Mouse (Mus musculus): ENCODE data around the gene Pomgnt1. TPM values are rescaled to one million over a fixed set of nuclear protein-coding genes. Genes with fewer than 3 reads are reported as not detected.

The Pomgnt1 gene
- polyA plus RNA-seq, 1 experiment from 2014 or later = 73.5 TPM

DNA sequence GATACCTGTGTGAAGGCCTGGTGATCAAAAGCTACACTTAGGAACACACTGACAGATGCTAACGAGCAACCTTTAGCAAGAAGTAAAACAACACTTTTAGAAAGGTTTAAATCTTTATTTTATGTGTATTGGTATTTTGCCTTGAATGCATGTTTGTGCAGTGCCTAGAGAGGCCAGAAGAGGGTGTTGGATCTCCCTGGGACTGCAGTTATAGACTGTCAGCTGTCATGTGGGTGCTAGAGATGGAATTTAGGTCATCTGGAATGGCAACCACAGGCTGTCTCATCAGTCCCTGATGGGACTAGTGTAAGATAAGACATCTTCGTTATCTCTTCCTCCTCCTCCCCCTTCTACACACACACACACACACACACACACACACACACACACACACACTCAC, 74.8 kb downstream of the Pomgnt1 start:
- no peak overlapping the region for H3K27ac ChIP-seq (ENCODE audit: low read depth, low read length)
- H3K9me3 ChIP-seq (ENCODE audit: control insufficient read depth, low read length) = no peaks in the 10 kb centered on the region
- H3K4me3 ChIP-seq (ENCODE audit: low read depth, low read length) = no peak overlapping the region
- H3K27me3 ChIP-seq (ENCODE audit: control insufficient read depth, insufficient read depth, low read length) = no peaks in the 10 kb centered on the region
- no peak overlapping the region for H3K4me2 ChIP-seq (ENCODE audit: low read depth, low read length)
- H3K36me3 ChIP-seq (ENCODE audit: control insufficient read depth, insufficient read depth, low read length) = no peaks in the 10 kb centered on the region
- no peaks in the 10 kb centered on the region for H3K4me1 ChIP-seq (ENCODE audit: control insufficient read depth, insufficient read depth, low read length)
- WGBS = 90% methylated on average over 2 of the region's 2 CpGs
- no peak for ATAC-seq (ENCODE audit: low read depth)
- H3K9ac ChIP-seq (replicated peaks; ENCODE audit: low read depth, low read length) = no peak overlapping the region

DNA sequence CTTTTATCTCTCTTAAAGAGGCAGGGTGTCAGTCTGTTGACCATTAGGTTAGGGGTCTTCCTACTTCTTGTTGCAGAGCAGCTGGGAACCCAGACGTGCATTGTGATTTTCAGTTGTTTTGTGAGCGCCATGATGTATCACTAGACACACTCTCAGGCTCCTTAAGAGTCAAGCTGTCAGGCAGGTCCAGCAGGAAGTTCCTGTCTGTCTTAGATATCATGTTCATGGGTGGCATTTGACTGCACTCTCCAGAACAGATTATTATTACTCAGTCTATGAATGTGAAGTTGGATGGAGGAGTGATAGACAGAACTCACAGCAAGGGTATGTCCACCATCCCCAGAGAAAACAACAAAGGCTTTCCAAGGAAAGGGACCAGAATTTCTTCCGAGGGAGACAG, 80.8 kb downstream of the Pomgnt1 start:
- Histone ChIP-seq H3K4me2 (ENCODE audit: low read depth, low read length) (no peak overlapping the region), H3K27me3 (ENCODE audit: control insufficient read depth, insufficient read depth, low read length) (no peaks in the 10 kb centered on the region), H3K4me1 (ENCODE audit: control insufficient read depth, insufficient read depth, low read length) (no peaks in the 10 kb centered on the region), H3K36me3 (ENCODE audit: control insufficient read depth, insufficient read depth, low read length) (no peaks in the 10 kb centered on the region), H3K9me3 (ENCODE audit: control insufficient read depth, low read length) (no peaks in the 10 kb centered on the region), H3K4me3 (ENCODE audit: low read depth, low read length) (no peak overlapping the region), H3K27ac (ENCODE audit: low read depth, low read length) (no peak overlapping the region), H3K9ac (replicated peaks; ENCODE audit: low read depth, low read length) (no peak overlapping the region)
- WGBS = 74% methylated on average over 3 of the region's 3 CpGs
- no peak for ATAC-seq (ENCODE audit: low read depth)

DNA sequence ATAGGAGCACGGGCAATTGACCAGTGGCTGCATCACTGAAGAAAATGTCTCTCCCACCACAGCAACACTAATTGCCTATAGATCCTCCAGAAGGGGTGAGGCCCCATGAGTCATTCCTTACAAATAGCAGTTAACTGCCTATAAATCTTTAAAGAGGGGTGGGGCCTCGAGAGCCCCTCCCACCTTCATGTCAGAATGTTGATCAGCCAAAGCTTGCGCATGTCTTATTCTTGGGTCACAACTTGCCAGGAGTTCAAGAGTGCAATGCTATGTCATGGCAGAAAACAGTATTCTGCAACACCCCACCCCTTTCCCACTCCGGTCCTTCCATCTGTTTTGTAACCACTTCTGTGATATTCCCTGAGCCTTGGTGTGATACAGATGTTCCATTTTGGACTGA, 82.9 kb downstream of the Pomgnt1 start:
- no peak overlapping the region for H3K4me3 ChIP-seq (ENCODE audit: low read depth, low read length)
- no peak overlapping the region for H3K27ac ChIP-seq (ENCODE audit: low read depth, low read length)
- H3K27me3 ChIP-seq (ENCODE audit: control insufficient read depth, insufficient read depth, low read length) = no peaks in the 10 kb centered on the region
- H3K4me2 ChIP-seq (ENCODE audit: low read depth, low read length) = no peak overlapping the region
- no peak overlapping the region for H3K9ac ChIP-seq (replicated peaks; ENCODE audit: low read depth, low read length)
- no peaks in the 10 kb centered on the region for H3K4me1 ChIP-seq (ENCODE audit: control insufficient read depth, insufficient read depth, low read length)
- no peak for ATAC-seq (ENCODE audit: low read depth)
- H3K36me3 ChIP-seq (ENCODE audit: control insufficient read depth, insufficient read depth, low read length) = no peaks in the 10 kb centered on the region
- no peaks in the 10 kb centered on the region for H3K9me3 ChIP-seq (ENCODE audit: control insufficient read depth, low read length)
- 57% methylated on average over 4 of the region's 4 CpGs for WGBS

DNA sequence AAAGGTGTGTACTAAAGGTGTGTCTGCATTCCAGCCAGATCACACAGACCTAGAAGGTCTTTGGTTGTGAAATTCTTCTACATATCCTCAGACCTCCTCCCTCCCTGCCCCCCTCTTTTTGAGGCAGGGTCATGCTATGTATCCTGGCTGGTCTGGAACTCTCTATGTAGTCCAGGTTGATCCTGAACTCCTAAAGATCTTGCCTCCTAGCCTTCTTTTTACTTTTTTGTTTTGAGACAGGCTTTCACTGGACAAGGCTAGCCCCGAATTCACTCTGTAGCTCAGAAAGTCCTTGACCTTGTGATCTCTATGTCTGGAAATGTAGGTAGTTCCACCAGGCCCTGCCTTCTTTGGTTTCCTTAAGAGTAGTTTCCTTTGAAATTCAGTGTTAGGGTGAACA, 85.3 kb downstream of the Pomgnt1 start:
- ATAC-seq (ENCODE audit: low read depth) = no peak
- Histone ChIP-seq H3K27ac (ENCODE audit: low read depth, low read length) (no peak overlapping the region), H3K4me3 (ENCODE audit: low read depth, low read length) (no peak overlapping the region), H3K27me3 (ENCODE audit: control insufficient read depth, insufficient read depth, low read length) (no peaks in the 10 kb centered on the region), H3K9ac (replicated peaks; ENCODE audit: low read depth, low read length) (no peak overlapping the region), H3K9me3 (ENCODE audit: control insufficient read depth, low read length) (no peaks in the 10 kb centered on the region), H3K4me2 (ENCODE audit: low read depth, low read length) (no peak overlapping the region), H3K36me3 (ENCODE audit: control insufficient read depth, insufficient read depth, low read length) (no peaks in the 10 kb centered on the region), H3K4me1 (ENCODE audit: control insufficient read depth, insufficient read depth, low read length) (no peaks in the 10 kb centered on the region)
- 90% methylated on average over 1 of the region's 1 CpGs for WGBS

Other genes starting within 250 kb of the Pomgnt1 start
- 0.09 and 0.27 TPM in 2 replicates for gene Kncn, start 239.4 kb upstream of the Pomgnt1 start, polyA plus RNA-seq (2014; fragmentation: Nextera tagmentation; extraction: Ambion mirVana)
- gene 6430628N08Rik, start 233.2 kb upstream of the Pomgnt1 start, polyA plus RNA-seq (2014; fragmentation: Nextera tagmentation; extraction: Ambion mirVana) = 2.0 TPM in 1 of 2 replicates, not detected in the other
- gene Dmbx1, start 183.9 kb upstream of the Pomgnt1 start, polyA plus RNA-seq (2014; fragmentation: Nextera tagmentation; extraction: Ambion mirVana) = 0.62 and 0.85 TPM in 2 replicates
- gene Faah, start 105.9 kb upstream of the Pomgnt1 start, polyA plus RNA-seq (2014; fragmentation: Nextera tagmentation; extraction: Ambion mirVana) = 13.7 and 17.1 TPM in 2 replicates
- gene Nsun4, start 70.0 kb upstream of the Pomgnt1 start, polyA plus RNA-seq (2014; fragmentation: Nextera tagmentation; extraction: Ambion mirVana) = 12.4 and 12.6 TPM in 2 replicates
- 443 and 524 TPM in 2 replicates for gene Uqcrh, start 48.8 kb upstream of the Pomgnt1 start, polyA plus RNA-seq (2014; fragmentation: Nextera tagmentation; extraction: Ambion mirVana)
- 77.5 and 84.3 TPM in 2 replicates for gene Lrrc41, start 48.6 kb upstream of the Pomgnt1 start, polyA plus RNA-seq (2014; fragmentation: Nextera tagmentation; extraction: Ambion mirVana)
- gene Rad54l, start 150 bp upstream of the Pomgnt1 start, polyA plus RNA-seq (2014; fragmentation: Nextera tagmentation; extraction: Ambion mirVana) = 4.8 and 6.3 TPM in 2 replicates
- 2.1 and 2.9 TPM in 2 replicates for gene Lurap1, start 27.5 kb downstream of the Pomgnt1 start, polyA plus RNA-seq (2014; fragmentation: Nextera tagmentation; extraction: Ambion mirVana)
- gene Tspan1, start 43.8 kb downstream of the Pomgnt1 start, polyA plus RNA-seq (2014; fragmentation: Nextera tagmentation; extraction: Ambion mirVana) = 0.09 TPM in 1 of 2 replicates, not detected in the other
- not detected in 2 replicates for gene 1700042G07Rik, start 49.5 kb downstream of the Pomgnt1 start, polyA plus RNA-seq (2014; fragmentation: Nextera tagmentation; extraction: Ambion mirVana)
- gene Gm49337, start 49.5 kb downstream of the Pomgnt1 start, polyA plus RNA-seq (2014; fragmentation: Nextera tagmentation; extraction: Ambion mirVana) = not detected in 2 replicates
- 66.8 and 80.3 TPM in 2 replicates for gene Pik3r3, start 97.8 kb downstream of the Pomgnt1 start, polyA plus RNA-seq (2014; fragmentation: Nextera tagmentation; extraction: Ambion mirVana)